Mouse (Mus musculus) C2C12 (cell line): Measurements from ENCODE around the gene Zfp652.

Experiments used
- CEBPB ChIP-seq: IDR thresholded peaks from one replicate; pipeline ENCODE4 v1.6.1; 2011; ENCODE audit warnings: low read depth, mild to moderate bottlenecking, control low read depth, moderate library complexity
- CTCF ChIP-seq: IDR thresholded peaks from one replicate; pipeline ENCODE4 v1.5.1; 2011; ENCODE audit not compliant: control insufficient read depth, insufficient read depth, insufficient read length
- FOSL1 ChIP-seq: IDR thresholded peaks from one replicate; pipeline ENCODE4 v1.8.0; 2011; ENCODE audit warnings: mild to moderate bottlenecking, low read length; ENCODE audit not compliant: poor library complexity, insufficient read depth, severe bottlenecking
- MAX ChIP-seq: IDR thresholded peaks from one replicate; pipeline ENCODE4 v1.6.1; 2011; ENCODE audit warnings: mild to moderate bottlenecking, control low read depth
- MYOD1 ChIP-seq: IDR thresholded peaks from one replicate; pipeline ENCODE4 v1.6.1; 2011; ENCODE audit warnings: low read depth; ENCODE audit not compliant: control insufficient read depth, insufficient read length
- MYOG ChIP-seq: IDR thresholded peaks from one replicate; pipeline ENCODE4 v1.6.1; 2011; ENCODE audit not compliant: control insufficient read depth, insufficient read length; ENCODE audit errors: extremely low read depth
- USF1 ChIP-seq: IDR thresholded peaks from one replicate; pipeline ENCODE4 v1.6.1; 2011; ENCODE audit warnings: low read depth, mild to moderate bottlenecking, control low read depth, moderate library complexity

- TF ChIP-seq CTCF (no peak), MAX (no peak), FOSL1 (no peak), CEBPB (no peak), USF1 (no peak), MYOG (no peak), MYOD1 (no peak)
Observed at GRCm38 (mm10) chr11:95814101-95814500, 101.6 kb downstream of the Zfp652 start.
